Mouse (Mus musculus): ENCODE measurements around the gene Qpctl. TPM values are rescaled to one million over a fixed set of nuclear protein-coding genes. Genes with fewer than 3 reads are reported as not detected.

The Qpctl gene
- total RNA-seq (2021): 10 to 100 TPM; 15.0 to 17.0 TPM
- long read RNA-seq, experiment 1, transcript Qpctl-201 (7 exons, 2,710 nt): major isoform, 15 of 33 reads
- long read RNA-seq, experiment 1, partial matches to known transcripts: 7 of 33 reads
- long read RNA-seq, experiment 1, other reads (novel, unspliced or antisense): 11 of 33 reads
- long read RNA-seq, experiment 2, transcript Qpctl-201 (7 exons, 2,710 nt): major isoform, 12 of 30 reads
- long read RNA-seq, experiment 2, partial matches to known transcripts: 3 of 30 reads
- long read RNA-seq, experiment 2, other reads (novel, unspliced or antisense): 15 of 30 reads

- peak; percentile 97 to 99 for DNase-seq (ENCODE audit: low spot score in 2 of 2)
Observed at GRCm38 (mm10) chr7:19148875-19149541, at the start of gene Qpctl. TSS of gene Qpctl (minus strand) at chr7:19149291.

- DNase-seq (ENCODE audit: low spot score in 2 of 2): no peak
Observed at GRCm38 (mm10) chr7:19197985-19198384, 48.9 kb upstream of the Qpctl start.

GRCm38 (mm10) chr7:19196676-19197075 lies 47.6 kb upstream of the Qpctl start:
- peak in 1 of 2 experiments; percentile 66 for DNase-seq (ENCODE audit: low spot score in 2 of 2)

GRCm38 (mm10) chr7:19194676-19195075 lies 45.6 kb upstream of the Qpctl start:
- no peak for DNase-seq (ENCODE audit: low spot score in 2 of 2)

GRCm38 (mm10) chr7:19184758-19185157 lies 35.7 kb upstream of the Qpctl start:
- no peak for DNase-seq (ENCODE audit: low spot score in 2 of 2)

- no peak for DNase-seq (ENCODE audit: low spot score in 2 of 2)
Observed at GRCm38 (mm10) chr7:19184250-19184649, 35.2 kb upstream of the Qpctl start.

DNA sequence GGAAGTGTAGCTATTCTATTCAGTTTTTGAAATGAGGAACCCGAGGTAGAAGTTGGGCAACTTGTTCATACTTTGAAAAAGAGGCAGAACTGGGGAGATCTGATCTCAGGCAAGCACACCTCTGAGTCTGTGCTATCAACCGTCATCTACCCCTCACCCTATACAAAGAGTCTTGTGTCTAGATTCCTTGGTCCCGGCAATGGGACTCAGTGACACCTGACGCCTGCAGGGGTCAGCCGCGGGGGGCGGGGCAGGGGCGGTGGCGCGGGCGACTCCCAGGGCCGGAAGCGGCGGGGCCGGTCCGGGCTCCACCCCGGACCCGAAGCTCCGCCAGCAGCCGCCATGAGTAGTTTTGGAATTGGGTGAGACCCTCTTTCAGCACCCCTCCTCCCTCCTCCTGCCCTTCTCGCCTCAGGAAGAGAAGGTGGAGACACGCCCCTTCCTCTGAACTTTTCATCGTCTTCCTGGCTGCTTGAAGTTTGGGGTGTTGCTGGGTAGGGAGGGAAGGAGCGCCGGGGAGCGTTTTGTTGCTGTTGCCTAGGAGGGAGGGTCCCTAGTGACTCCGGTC lies 31.9 kb upstream of the Qpctl start:
- no peak for DNase-seq (ENCODE audit: low spot score in 2 of 2)

DNA sequence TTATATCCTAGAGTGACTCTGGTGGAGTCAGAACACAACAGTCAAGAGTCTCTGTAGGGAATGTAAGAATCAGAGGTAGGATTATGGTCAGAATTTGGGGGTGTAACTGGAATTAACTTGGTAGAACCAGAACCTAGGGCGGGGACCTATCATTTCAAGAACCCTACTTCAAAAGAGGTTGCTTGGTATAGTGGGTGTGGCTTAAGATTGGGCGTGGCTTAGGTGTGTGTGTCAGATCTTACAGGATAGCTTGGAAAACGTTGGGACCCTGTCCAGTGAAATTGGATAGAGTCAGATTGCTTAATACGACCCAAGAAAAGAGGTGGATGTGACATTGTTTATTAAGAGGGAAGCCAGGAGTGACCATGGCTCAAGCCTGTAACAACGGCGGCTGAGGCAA lies 30.8 kb upstream of the Qpctl start:
- DNase-seq (ENCODE audit: low spot score in 2 of 2): no peak

GRCm38 (mm10) chr7:19179173-19179572 lies 30.1 kb upstream of the Qpctl start:
- peak; percentile 56 to 73 for DNase-seq (ENCODE audit: low spot score in 2 of 2)

- peak; percentile 87 to 91 for DNase-seq (ENCODE audit: low spot score in 2 of 2)
Observed at GRCm38 (mm10) chr7:19178443-19179092, 29.5 kb upstream of the Qpctl start.

GRCm38 (mm10) chr7:19178035-19178434 lies 28.9 kb upstream of the Qpctl start:
- DNase-seq (ENCODE audit: low spot score in 2 of 2): peak in 1 of 2 experiments; percentile 65

- no peak for DNase-seq (ENCODE audit: low spot score in 2 of 2)
Observed at GRCm38 (mm10) chr7:19177216-19177615, 28.1 kb upstream of the Qpctl start.

- DNase-seq (ENCODE audit: low spot score in 2 of 2): peak in 1 of 2 experiments; percentile 66
Observed at GRCm38 (mm10) chr7:19176516-19176947, 27.4 kb upstream of the Qpctl start.

DNA sequence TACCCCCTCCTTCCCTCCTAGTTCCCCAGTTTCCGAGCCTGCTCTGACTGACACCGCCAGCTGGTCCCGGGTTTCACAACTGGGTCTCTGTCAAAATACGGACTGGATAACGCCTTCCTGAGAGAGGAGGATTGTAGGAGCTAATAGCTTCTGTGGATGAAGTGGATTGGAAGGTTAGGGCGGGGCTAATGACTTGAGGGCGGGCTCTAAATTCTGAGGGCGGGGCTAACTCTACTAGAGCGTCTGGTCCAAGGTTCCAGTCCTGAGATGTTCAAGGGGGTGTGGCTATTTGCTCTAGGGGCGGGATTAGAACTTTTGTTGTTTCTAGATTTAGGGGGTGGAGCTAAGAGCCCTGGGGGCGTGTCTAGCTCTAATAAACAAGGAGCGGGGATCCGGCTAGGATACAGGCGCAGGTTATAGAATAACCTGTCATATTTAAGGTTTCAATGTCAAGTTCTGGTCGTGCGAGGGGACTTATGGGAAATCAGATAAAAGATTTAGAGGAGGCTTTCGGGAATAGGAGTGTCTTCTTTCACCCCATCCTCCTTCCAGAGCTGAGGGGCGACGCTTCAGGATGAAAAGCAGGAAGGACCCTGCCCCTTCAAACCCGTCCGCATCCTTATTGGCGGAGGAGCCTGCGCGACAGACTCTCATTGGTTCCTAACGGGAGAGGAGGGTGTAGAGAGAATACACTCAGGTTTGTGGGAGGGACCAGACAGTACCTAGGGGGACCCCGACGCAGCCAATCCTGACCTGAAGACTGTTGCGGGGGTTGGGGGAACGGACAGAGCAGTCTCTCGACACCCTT lies 26.8 kb upstream of the Qpctl start, which contains the start of gene Eml2:
Eml2 (plus strand) TSS at position 714 of the 808 bp plus-strand sequence.
- peak; percentile 72 to 84 for DNase-seq (ENCODE audit: low spot score in 2 of 2)

DNA sequence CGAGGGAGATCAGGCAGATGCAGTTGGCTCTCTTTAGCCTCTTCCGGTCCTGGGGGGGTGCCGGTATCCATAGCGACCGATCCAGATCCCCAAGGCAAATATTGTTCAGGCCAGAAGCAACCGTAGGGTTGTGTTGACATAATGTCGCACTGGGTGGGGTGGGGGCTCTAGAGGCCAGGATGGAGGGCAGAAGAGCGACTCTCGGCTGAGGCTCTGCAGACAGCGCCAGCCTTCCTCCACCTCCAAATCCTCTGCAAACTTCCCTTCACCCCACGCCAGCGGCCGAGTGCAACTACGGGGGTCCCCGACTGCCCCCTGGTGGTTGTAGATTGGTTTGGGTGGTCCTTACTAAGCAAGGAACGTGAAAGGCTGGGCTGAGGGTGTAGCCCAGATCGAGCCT lies 23.8 kb upstream of the Qpctl start:
- DNase-seq (ENCODE audit: low spot score in 2 of 2): peak; percentile 85 to 90

GRCm38 (mm10) chr7:19171831-19172230 lies 22.7 kb upstream of the Qpctl start:
- DNase-seq (ENCODE audit: low spot score in 2 of 2): no peak

- peak in 1 of 2 experiments; percentile 57 for DNase-seq (ENCODE audit: low spot score in 2 of 2)
Observed at GRCm38 (mm10) chr7:19170142-19170541, 21.1 kb upstream of the Qpctl start.

DNA sequence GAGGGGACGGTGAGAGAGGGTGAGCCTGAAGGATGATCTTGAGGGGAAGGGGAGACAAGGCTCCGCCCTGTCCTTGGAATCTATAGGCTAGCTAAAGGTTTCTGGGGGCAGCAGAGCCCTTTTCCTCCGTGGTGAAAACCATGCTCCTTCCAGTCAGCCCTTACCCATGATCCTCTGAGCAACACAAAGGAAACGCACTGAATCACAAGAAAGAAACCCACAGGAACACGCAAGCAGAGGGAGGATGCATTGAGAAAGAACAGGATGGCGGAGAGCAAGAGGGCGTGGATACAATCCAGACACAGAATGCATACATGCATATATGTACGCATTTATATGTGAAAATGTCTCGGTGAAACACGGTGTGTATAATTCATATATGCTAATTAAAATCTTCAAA lies 20.4 kb upstream of the Qpctl start:
- no peak for DNase-seq (ENCODE audit: low spot score in 2 of 2)

GRCm38 (mm10) chr7:19166990-19167389 lies 17.9 kb upstream of the Qpctl start:
- DNase-seq (ENCODE audit: low spot score in 2 of 2): no peak

GRCm38 (mm10) chr7:19165656-19166423 lies 16.7 kb upstream of the Qpctl start, which contains the start of gene Gipr:
TSS of gene Gipr (minus strand) at chr7:19166127.
- no peak for DNase-seq (ENCODE audit: low spot score in 2 of 2)
